Mouse (Mus musculus) MEL (cell line): ENCODE measurements around the gene Zfp563. TPM values are rescaled to one million over a fixed set of nuclear protein-coding genes. Genes with fewer than 3 reads are reported as not detected.

Source experiments
- DNase-seq: peaks from one replicate; pipeline ENCODE4 v3.0.0; 2011; ENCODE audit warnings: low read depth, low spot score
- H3K27ac ChIP-seq: 2 replicates; pipeline ENCODE4 v1.5.1; 2012; ENCODE audit warnings: low read depth, mild to moderate bottlenecking, control low read depth, low read length, moderate library complexity; ENCODE audit not compliant: control insufficient read depth
- H3K27me3 ChIP-seq, 2 experiments: fragments of 150-350 bp in 1 of 2; sonication (generic) in 1 of 2; 2 replicates each; pipeline ENCODE4 v1.6.1; 2012; ENCODE audit warnings: low read length in 2 of 2, mild to moderate bottlenecking in 2 of 2, improper control_type of control experiment in 1 of 2, moderate library complexity in 1 of 2; ENCODE audit not compliant: insufficient read depth in 2 of 2, control insufficient read depth in 1 of 2
- H3K36me3 ChIP-seq, 2 experiments: 2 replicates each; pipeline ENCODE4 v1.6.1; 2012 to 2014; ENCODE audit warnings: low read length in 2 of 2, improper control_type of control experiment in 1 of 2, inconsistent platforms in 1 of 2, mild to moderate bottlenecking in 1 of 2; ENCODE audit not compliant: insufficient read depth in 2 of 2, control insufficient read depth in 1 of 2
- H3K4me1 ChIP-seq, 2 experiments: fragments of 150-350 bp in 1 of 2; sonication (generic) in 1 of 2; 2 replicates each; pipeline ENCODE4 v1.6.1; 2012; ENCODE audit warnings: low read length in 2 of 2, improper control_type of control experiment in 1 of 2, mild to moderate bottlenecking in 1 of 2; ENCODE audit not compliant: insufficient read depth in 2 of 2, control insufficient read depth in 1 of 2
- H3K4me3 ChIP-seq, 2 experiments: fragments of 150-350 bp in 1 of 2; sonication (generic) in 1 of 2; 2 replicates each; pipeline ENCODE4 v1.5.1; 2012; ENCODE audit warnings: low read depth in 2 of 2, low read length in 2 of 2, mild to moderate bottlenecking in 2 of 2, moderate library complexity in 2 of 2, control low read depth in 1 of 2, improper control_type of control experiment in 1 of 2; ENCODE audit not compliant: control insufficient read depth in 1 of 2, insufficient read depth in 1 of 2
- H3K79me2 ChIP-seq: 2 replicates; pipeline ENCODE4 v1.6.1; 2012; ENCODE audit warnings: mild to moderate bottlenecking, low read length, moderate library complexity; ENCODE audit not compliant: control insufficient read depth, poor library complexity, insufficient read depth
- H3K9ac ChIP-seq: 2 replicates; pipeline ENCODE4 v1.6.1; 2012; ENCODE audit warnings: low read depth, mild to moderate bottlenecking, control low read depth, low read length, moderate library complexity; ENCODE audit not compliant: control insufficient read depth, poor library complexity, severe bottlenecking
- H3K9me3 ChIP-seq: fragments of 150-350 bp; sonication (generic); replicated peaks from 2 replicates; pipeline ENCODE4 v1.6.1; 2012; ENCODE audit warnings: mild to moderate bottlenecking, low read length, improper control_type of control experiment, moderate library complexity; ENCODE audit not compliant: insufficient read depth
- BHLHE40 ChIP-seq: IDR thresholded peaks from 2 replicates; pipeline ENCODE4 v1.6.1; 2012; ENCODE audit warnings: low read depth, mild to moderate bottlenecking, inconsistent platforms, low read length, improper control_type of control experiment, borderline replicate concordance
- CTCF ChIP-seq, 3 experiments: IDR thresholded peaks in 2 of 3; conservative IDR thresholded peaks in 1 of 3; 2 replicates each; pipeline ENCODE4 v1.5.1; 2011 to 2012; ENCODE audit warnings: low read length in 3 of 3, low read depth in 2 of 3, mild to moderate bottlenecking in 2 of 3, improper control_type of control experiment in 1 of 3, inconsistent platforms in 1 of 3, mixed read lengths in 1 of 3, moderate library complexity in 1 of 3; ENCODE audit not compliant: control insufficient read depth in 1 of 3, insufficient read depth in 1 of 3, poor library complexity in 1 of 3, severe bottlenecking in 1 of 3
- E2F4 ChIP-seq: IDR thresholded peaks from 2 replicates; pipeline ENCODE4 v1.6.1; 2011; ENCODE audit warnings: low read depth, low read length, improper control_type of control experiment, borderline replicate concordance
- ELF1 ChIP-seq: IDR thresholded peaks from 2 replicates; pipeline ENCODE4 v1.6.1; 2014; ENCODE audit warnings: low read depth, mild to moderate bottlenecking, inconsistent platforms, low read length, improper control_type of control experiment, moderate library complexity
- EP300 ChIP-seq, 2 experiments: IDR thresholded peaks; 2 replicates each; pipeline ENCODE4 v1.6.1; 2011; ENCODE audit warnings: improper control_type of control experiment in 2 of 2, low read length in 2 of 2, low read depth in 1 of 2, mild to moderate bottlenecking in 1 of 2
- GABPA ChIP-seq: IDR thresholded peaks from 2 replicates; pipeline ENCODE4 v1.6.1; 2012; ENCODE audit warnings: low read depth, mild to moderate bottlenecking, inconsistent platforms, low read length, improper control_type of control experiment, moderate library complexity
- JUND ChIP-seq: IDR thresholded peaks from 2 replicates; pipeline ENCODE4 v1.6.1; 2011; ENCODE audit warnings: low read depth, mild to moderate bottlenecking, improper control_type of control experiment, low read length
- MXI1 ChIP-seq: IDR thresholded peaks from 2 replicates; pipeline ENCODE4 v1.6.1; 2011; ENCODE audit warnings: mild to moderate bottlenecking, low read depth, low read length, improper control_type of control experiment
- MYB ChIP-seq: IDR thresholded peaks from 2 replicates; pipeline ENCODE4 v1.6.1; 2011; ENCODE audit warnings: mild to moderate bottlenecking, low read depth, low read length, improper control_type of control experiment
- NRF1 ChIP-seq: IDR thresholded peaks from 2 replicates; pipeline ENCODE4 v1.6.1; 2014; ENCODE audit warnings: low read depth, mild to moderate bottlenecking, inconsistent platforms, low read length, improper control_type of control experiment, moderate library complexity; ENCODE audit not compliant: poor library complexity, insufficient read depth, severe bottlenecking
- POLR2A ChIP-seq, 2 experiments: IDR thresholded peaks; 2 replicates each; pipeline ENCODE4 v1.6.1; 2011 to 2012; ENCODE audit warnings: low read length in 2 of 2, mild to moderate bottlenecking in 2 of 2, control low read depth in 1 of 2, improper control_type of control experiment in 1 of 2, low read depth in 1 of 2, moderate library complexity in 1 of 2; ENCODE audit not compliant: control insufficient read depth in 1 of 2, insufficient read depth in 1 of 2, poor library complexity in 1 of 2
- POLR2AphosphoS5 ChIP-seq: IDR thresholded peaks from 2 replicates; pipeline ENCODE4 v1.6.1; 2012; ENCODE audit warnings: low read depth, borderline replicate concordance, mild to moderate bottlenecking, inconsistent platforms, low read length, moderate library complexity, mixed read lengths
- RCOR1 ChIP-seq: IDR thresholded peaks from 2 replicates; pipeline ENCODE4 v1.6.1; 2012; ENCODE audit warnings: low read depth, mild to moderate bottlenecking, inconsistent platforms, low read length, improper control_type of control experiment
- SIN3A ChIP-seq: IDR thresholded peaks from 2 replicates; pipeline ENCODE4 v1.6.1; 2012; ENCODE audit warnings: low read length, improper control_type of control experiment, inconsistent platforms
- SMC3 ChIP-seq: IDR thresholded peaks from 2 replicates; pipeline ENCODE4 v1.6.1; 2011; ENCODE audit warnings: low read depth, low read length, improper control_type of control experiment
- TAL1 ChIP-seq: IDR thresholded peaks from 2 replicates; pipeline ENCODE4 v1.6.1; 2012; ENCODE audit warnings: mild to moderate bottlenecking, inconsistent platforms, low read length, moderate library complexity, mixed read lengths
- TBP ChIP-seq: IDR thresholded peaks from 2 replicates; pipeline ENCODE4 v1.8.0; 2011; ENCODE audit warnings: low read depth, low read length, improper control_type of control experiment
- UBTF ChIP-seq: IDR thresholded peaks from 2 replicates; pipeline ENCODE4 v1.6.1; 2012; ENCODE audit warnings: low read depth, mild to moderate bottlenecking, inconsistent platforms, low read length, improper control_type of control experiment, moderate library complexity, borderline replicate concordance; ENCODE audit not compliant: insufficient read depth
- USF1 ChIP-seq: IDR thresholded peaks from 2 replicates; pipeline ENCODE4 v1.6.1; 2014; ENCODE audit warnings: low read depth, mild to moderate bottlenecking, inconsistent platforms, low read length, improper control_type of control experiment, moderate library complexity
- USF2 ChIP-seq, 2 experiments: IDR thresholded peaks; 2 replicates each; pipeline ENCODE4 v1.6.1; 2011 to 2012; ENCODE audit warnings: improper control_type of control experiment in 2 of 2, low read length in 2 of 2, borderline replicate concordance in 1 of 2, inconsistent platforms in 1 of 2, low read depth in 1 of 2, mild to moderate bottlenecking in 1 of 2; ENCODE audit not compliant: insufficient read depth in 1 of 2
- polyA plus RNA-seq, 2 experiments: library from polyadenylated mRNA; stranded (reverse) in 1 of 2; unstranded in 1 of 2; fragments of >175 nt in 1 of 2; fragments of >200 nt in 1 of 2; gene quantifications; 2 replicates each; pipeline versions ENCODE4 v1.2.1 to v1.2.4; 2012; ENCODE audit warnings: low replicate concordance in 2 of 2, low read depth in 1 of 2; ENCODE audit not compliant: insufficient read length in 2 of 2, insufficient read depth in 1 of 2, missing spikeins in 1 of 2
- total RNA-seq: library from RNA; depleted of rRNA; stranded (reverse); fragments of 300-350 nt; gene quantifications from 2 replicates; pipeline ENCODE4 v1.2.3, GENCODE M21; 2012

Zfp563 gene
- total and polyA plus RNA-seq, 3 experiments: 0.95 to 1.6 TPM; not detected in 1

DNA sequence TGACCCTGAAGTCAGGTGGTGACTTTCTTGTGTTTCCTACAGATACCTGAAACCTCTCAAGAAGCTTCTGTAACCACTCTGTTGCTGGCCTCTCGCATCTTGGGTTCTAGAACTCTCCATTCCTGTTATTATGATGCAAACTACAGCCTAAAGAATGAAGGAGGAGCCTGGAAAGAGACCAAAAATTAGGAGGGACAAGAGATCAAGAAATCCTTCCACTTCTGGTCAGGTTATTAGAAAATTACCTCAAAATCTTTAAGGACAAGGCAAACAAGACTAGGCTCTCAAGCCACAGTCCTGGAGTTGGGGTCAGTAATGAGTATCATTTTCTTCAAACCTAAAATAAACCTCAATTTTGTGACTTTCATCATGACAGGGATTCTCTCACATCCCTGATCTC lies 21.2 kb upstream of the Zfp563 start, which contains the start of gene 4921501E09Rik:
4921501E09Rik (minus strand) TSS at position 101 of the 400 bp plus-strand sequence.
- Histone ChIP-seq H3K4me3 (no peak within 1 kb of the TSS), H3K9ac (no peak within 1 kb of the TSS), H3K4me1 (no peaks in the 10 kb centered on the region), H3K9me3 (no peaks in the 10 kb centered on the region), H3K27ac (no peak within 1 kb of the TSS), H3K36me3 (no peaks in the 10 kb centered on the region), H3K27me3 (peaks cover 8% of the 10 kb centered on the region in 2 experiments), H3K79me2 (no peaks in the 10 kb centered on the region)
- DNase-seq: no peak
- TF ChIP-seq UBTF: no peak

DNA sequence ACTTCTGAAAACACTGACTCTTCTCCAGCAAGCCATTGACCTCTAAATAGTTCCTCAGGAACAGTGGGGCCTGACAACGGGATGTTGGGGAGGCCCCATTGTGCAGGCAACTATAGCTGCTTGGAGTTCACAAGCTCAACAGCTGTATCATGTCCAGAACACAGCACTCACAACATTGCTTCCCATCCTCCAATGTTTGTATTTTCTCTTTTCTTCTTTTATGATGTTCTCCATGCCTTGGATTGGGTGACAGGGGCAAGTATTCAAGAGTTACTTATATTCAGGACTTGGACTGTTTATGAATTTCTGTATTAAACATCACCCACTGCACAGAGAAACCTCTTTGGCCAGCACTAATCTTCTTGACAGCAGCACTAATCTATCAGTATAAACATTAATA lies 2.5 kb downstream of the Zfp563 start:
- TF ChIP-seq CTCF (IDR thresholded peaks at IDR 0.05 in 2 of 3, conservative IDR thresholded peaks at IDR 0.05 in 1 of 3; ENCODE audit: control insufficient read depth in 1 of 3, insufficient read depth in 1 of 3, low read depth in 2 of 3, low read length in 3 of 3, poor library complexity in 1 of 3, severe bottlenecking in 1 of 3): no peak
- TF ChIP-seq EP300 (IDR thresholded peaks at IDR 0.05; ENCODE audit: low read depth in 1 of 2, low read length in 2 of 2): no peak
- TF ChIP-seq E2F4: no peak
- TF ChIP-seq USF1: no peak
- TF ChIP-seq TBP: no peak
- no peak for TF ChIP-seq JUND
- no peak for TF ChIP-seq MYB
- no peak for TF ChIP-seq USF2 (IDR thresholded peaks at IDR 0.05; ENCODE audit: borderline replicate concordance in 1 of 2, insufficient read depth in 1 of 2, low read depth in 1 of 2, low read length in 2 of 2)
- no peak for TF ChIP-seq MXI1
- TF ChIP-seq POLR2A (IDR thresholded peaks at IDR 0.05; ENCODE audit: control insufficient read depth in 1 of 2, insufficient read depth in 1 of 2, low read depth in 1 of 2, low read length in 2 of 2, poor library complexity in 1 of 2): no peak
- TF ChIP-seq ELF1: no peak
- TF ChIP-seq GABPA: no peak
- no peak for TF ChIP-seq BHLHE40
- no peak for TF ChIP-seq RCOR1
- no peak for TF ChIP-seq SIN3A
- no peak for TF ChIP-seq NRF1
- no peak for TF ChIP-seq TAL1
- TF ChIP-seq POLR2AphosphoS5: no peak
- TF ChIP-seq SMC3: no peak
- no peaks in the 10 kb centered on the region for H3K27me3 ChIP-seq
- H3K36me3 ChIP-seq: peaks cover 0 to 2% of the 10 kb centered on the region in 2 experiments; a peak in 1 of 4 replicates
- H3K9me3 ChIP-seq: no peaks in the 10 kb centered on the region
- H3K79me2 ChIP-seq: no peaks in the 10 kb centered on the region; the same call in 1 of the 2 replicates
- H3K9ac ChIP-seq: no peak overlapping the region
- H3K27ac ChIP-seq: no peak overlapping the region
- no peak overlapping the region for H3K4me3 ChIP-seq
- DNase-seq: no peak
- H3K4me1 ChIP-seq: no peaks in the 10 kb centered on the region; a peak in 1 of 4 replicates
